Mouse (Mus musculus) CH12.LX (cell line): Measurements from ENCODE around the gene Bend4. TPM values are rescaled to one million over a fixed set of nuclear protein-coding genes. Genes with fewer than 3 reads are reported as not detected.

Source experiments
- DNase-seq: peaks from one replicate; pipeline ENCODE4 v3.0.0-alpha.2; 2013; ENCODE audit errors: extremely low read depth
- H3K27ac ChIP-seq: 2 replicates; pipeline ENCODE4 v1.5.1; 2012; ENCODE audit warnings: low read depth, mild to moderate bottlenecking, control low read depth, moderate library complexity; ENCODE audit not compliant: insufficient read depth
- H3K27me3 ChIP-seq: replicated peaks from 2 replicates; pipeline ENCODE3; 2012; ENCODE audit warnings: inconsistent platforms
- H3K36me3 ChIP-seq, 2 experiments: replicated peaks in 1 of 2; 2 replicates each; pipeline versions ENCODE3 to v1.6.1; 2012; ENCODE audit warnings: inconsistent platforms in 1 of 2, low read length in 1 of 2, mild to moderate bottlenecking in 1 of 2, mixed read lengths in 1 of 2, moderate library complexity in 1 of 2; ENCODE audit not compliant: control insufficient read depth in 1 of 2, insufficient read depth in 1 of 2
- H3K4me1 ChIP-seq, 2 experiments: 2 replicates each; pipeline ENCODE4 v1.6.1; 2012; ENCODE audit warnings: inconsistent platforms in 1 of 2, moderate library complexity in 1 of 2; ENCODE audit not compliant: insufficient read depth in 2 of 2, control insufficient read depth in 1 of 2
- H3K4me2 ChIP-seq: 2 replicates; pipeline ENCODE4 v1.6.1; 2012; ENCODE audit warnings: low read depth, mild to moderate bottlenecking, control low read depth; ENCODE audit not compliant: poor library complexity, insufficient read depth, severe bottlenecking
- H3K4me3 ChIP-seq, 3 experiments: fragments of 150-350 bp in 1 of 3; sonication (generic) in 1 of 3; replicated peaks in 1 of 3; 2 replicates each; pipeline versions ENCODE3 to v1.5.1; 2011 to 2012; ENCODE audit warnings: low read depth in 2 of 3, low read length in 2 of 3, mild to moderate bottlenecking in 2 of 3, moderate library complexity in 2 of 3, control low read depth in 1 of 3, improper control_type of control experiment in 1 of 3, inconsistent platforms in 1 of 3, mixed read lengths in 1 of 3; ENCODE audit not compliant: poor library complexity in 1 of 3
- H3K79me2 ChIP-seq: replicated peaks from 2 replicates; pipeline ENCODE4 v1.6.1; 2012; ENCODE audit warnings: mild to moderate bottlenecking, moderate library complexity; ENCODE audit not compliant: control insufficient read depth, poor library complexity, insufficient read depth, severe bottlenecking; ENCODE audit errors: extremely low read depth
- H3K9ac ChIP-seq: 2 replicates; pipeline ENCODE4 v1.6.1; 2012; ENCODE audit warnings: low read depth, mild to moderate bottlenecking, control low read depth, moderate library complexity; ENCODE audit not compliant: insufficient read depth
- H3K9me3 ChIP-seq: replicated peaks from 2 replicates; pipeline ENCODE3; 2012; ENCODE audit warnings: low read length, inconsistent platforms, mixed read lengths
- E2F4 ChIP-seq: IDR thresholded peaks from 2 replicates; pipeline ENCODE4 v1.6.1; 2011; ENCODE audit warnings: low read depth, low read length, improper control_type of control experiment; ENCODE audit not compliant: insufficient replicate concordance
- ELF1 ChIP-seq: IDR thresholded peaks from 2 replicates; pipeline ENCODE4 v1.6.1; 2014; ENCODE audit warnings: low read depth, mild to moderate bottlenecking, inconsistent platforms, low read length, improper control_type of control experiment
- EP300 ChIP-seq: IDR thresholded peaks from 2 replicates; pipeline ENCODE4 v1.6.1; 2011; ENCODE audit warnings: low read length, improper control_type of control experiment
- MAX ChIP-seq: IDR thresholded peaks from 2 replicates; pipeline ENCODE4 v1.6.1; 2011; ENCODE audit warnings: low read length, improper control_type of control experiment
- MAZ ChIP-seq: IDR thresholded peaks from 2 replicates; pipeline ENCODE4 v1.6.1; 2012; ENCODE audit warnings: low read depth, mild to moderate bottlenecking, inconsistent platforms, low read length, improper control_type of control experiment, moderate library complexity
- MEF2A ChIP-seq: IDR thresholded peaks from 2 replicates; pipeline ENCODE4 v1.6.1; 2014; ENCODE audit warnings: low read depth, mild to moderate bottlenecking, inconsistent platforms, low read length, improper control_type of control experiment, borderline replicate concordance
- PAX5 ChIP-seq: IDR thresholded peaks from 2 replicates; pipeline ENCODE4 v1.6.1; 2012; ENCODE audit warnings: low read length, inconsistent platforms, mixed read lengths
- RAD21 ChIP-seq: IDR thresholded peaks from 2 replicates; pipeline ENCODE4 v1.6.1; 2011; ENCODE audit warnings: low read depth, mild to moderate bottlenecking, low read length, improper control_type of control experiment, moderate library complexity
- TBP ChIP-seq: conservative IDR thresholded peaks from 2 replicates; pipeline ENCODE4 v1.6.1; 2011; ENCODE audit warnings: low read depth, low read length, improper control_type of control experiment
- TCF12 ChIP-seq: IDR thresholded peaks from 2 replicates; pipeline ENCODE4 v1.6.1; 2014; ENCODE audit warnings: low read depth, mild to moderate bottlenecking, inconsistent platforms, low read length, improper control_type of control experiment
- UBTF ChIP-seq: IDR thresholded peaks from 2 replicates; pipeline ENCODE4 v1.6.1; 2012; ENCODE audit warnings: low read depth, mild to moderate bottlenecking, inconsistent platforms, low read length, improper control_type of control experiment, moderate library complexity
- USF1 ChIP-seq: IDR thresholded peaks from 2 replicates; pipeline ENCODE4 v1.6.1; 2014; ENCODE audit warnings: low read depth, mild to moderate bottlenecking, inconsistent platforms, low read length, improper control_type of control experiment
- ZKSCAN1 ChIP-seq: IDR thresholded peaks from 2 replicates; pipeline ENCODE4 v1.6.1; 2012; ENCODE audit warnings: low read depth, inconsistent platforms, low read length, improper control_type of control experiment, borderline replicate concordance
- ZMIZ1 ChIP-seq: IDR thresholded peaks from 2 replicates; pipeline ENCODE4 v1.6.1; 2012; ENCODE audit warnings: low read depth, mild to moderate bottlenecking, inconsistent platforms, low read length, improper control_type of control experiment
- dilution Hi-C: fragments of 300-500 bp; cut with MboI; formaldehyde crosslinking; loops from 2 replicates; pipeline ENCODE4 v1.14.3; 2020; ENCODE audit warnings: low sequenced_read_pairs; ENCODE audit not compliant: extremely low pct_unique_long_range_greater_than_20kb, extremely low pct_ligation_motif_present
- in situ Hi-C: fragments of 300-500 bp; cut with MboI; formaldehyde crosslinking; loops from 3 replicates; pipeline ENCODE4 v1.14.3; 2019; ENCODE audit warnings: low sequenced_read_pairs, low pct_ligation_motif_present, low pct_unique_long_range_greater_than_20kb, mixed read lengths
- polyA plus RNA-seq: library from polyadenylated mRNA; unstranded; fragments of >175 nt; gene quantifications from 2 replicates; pipeline ENCODE4 v1.2.1, GENCODE M21; 2012; ENCODE audit warnings: low read depth; ENCODE audit not compliant: insufficient read length
- total RNA-seq, 2 experiments: library from RNA; depleted of rRNA; stranded (reverse); fragments of 300-350 nt in 1 of 2; fragments of >200 nt in 1 of 2; gene quantifications; 2 replicates each; pipeline ENCODE4 v1.2.3; 2012 to 2014

Gene Bend4
- total and polyA plus RNA-seq, 3 experiments = 0.06 TPM; not detected in 2

DNA sequence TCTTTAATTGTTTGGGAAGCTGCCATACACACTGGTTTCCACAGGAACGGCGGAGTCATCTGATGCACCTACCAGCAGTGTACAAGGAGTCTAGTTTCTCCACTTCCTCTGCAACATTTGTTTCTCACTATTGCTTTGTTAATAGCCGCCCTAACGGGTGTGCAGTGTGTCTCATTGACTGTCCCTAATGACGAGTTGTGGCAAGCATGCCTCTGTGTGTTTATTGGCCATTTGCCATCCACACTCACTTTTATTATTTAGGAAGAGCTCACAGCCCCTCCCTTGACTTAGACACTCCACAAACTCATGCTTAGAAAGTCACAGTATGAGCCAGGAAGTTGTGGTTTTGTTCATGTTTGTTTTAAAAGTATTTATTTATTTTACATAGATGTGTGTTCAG lies 45.0 kb upstream of the Bend4 start:
- Histone ChIP-seq H3K4me1 (peaks cover 0 to 3% of the 10 kb centered on the region in 2 experiments; a peak in 1 of 4 replicates), H3K4me3 (no peak overlapping the region), H3K4me2 (no peak overlapping the region), H3K27ac (no peak overlapping the region), H3K9ac (no peak overlapping the region), H3K27me3 (no peaks in the 10 kb centered on the region), H3K79me2 (no peaks in the 10 kb centered on the region), H3K36me3 (no peaks in the 10 kb centered on the region), H3K9me3 (no peaks in the 10 kb centered on the region)
- DNase-seq = no peak
- TF ChIP-seq PAX5 (no peak), MAX (no peak), TBP (no peak)
- dilution Hi-C loops = no loop called here
- in situ Hi-C loops = no loop called here

DNA sequence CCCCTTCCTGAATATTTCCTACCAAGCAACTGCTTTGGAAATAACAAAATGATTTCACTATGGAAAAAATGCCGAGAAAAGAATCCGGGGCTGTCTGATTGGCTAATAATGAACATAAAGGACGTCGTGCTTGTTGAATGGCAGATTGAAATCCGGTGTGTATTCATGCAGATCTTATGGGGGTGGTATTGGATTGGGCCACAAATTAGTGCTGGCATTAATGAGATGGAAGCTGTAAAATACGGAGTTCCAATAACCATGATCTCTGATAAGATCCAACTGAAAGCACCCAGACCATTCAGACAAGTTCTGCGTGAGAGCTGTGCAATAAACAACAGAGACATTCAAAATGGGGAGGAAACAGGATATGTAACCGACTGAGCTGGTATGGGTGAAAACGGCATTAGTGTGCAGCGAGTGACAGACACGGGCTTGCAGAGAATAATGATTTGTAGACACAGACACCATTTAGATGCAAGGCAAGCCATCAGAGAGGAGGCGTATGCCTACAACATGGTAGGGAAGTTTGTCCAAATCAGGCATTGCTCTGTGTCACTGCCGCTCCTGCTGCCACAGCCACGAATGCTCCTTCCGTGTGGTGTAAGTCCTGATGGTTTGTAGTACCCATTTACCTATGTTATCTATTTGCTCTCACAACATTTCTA lies 38.9 kb upstream of the Bend4 start:
- no peak overlapping the region for H3K27ac ChIP-seq
- in situ Hi-C loops (no loop called here), dilution Hi-C loops (no loop called here)
- no peak for DNase-seq
- H3K79me2 ChIP-seq = no peaks in the 10 kb centered on the region
- H3K36me3 ChIP-seq = no peaks in the 10 kb centered on the region
- no peaks in the 10 kb centered on the region for H3K9me3 ChIP-seq
- no peak overlapping the region for H3K9ac ChIP-seq
- H3K27me3 ChIP-seq = no peaks in the 10 kb centered on the region
- H3K4me2 ChIP-seq = no peak overlapping the region
- H3K4me3 ChIP-seq = no peak overlapping the region
- no peak for TF ChIP-seq ZKSCAN1
- TF ChIP-seq USF1 = no peak
- no peak for TF ChIP-seq EP300
- TF ChIP-seq ZMIZ1 = no peak
- no peak for TF ChIP-seq E2F4
- no peak for TF ChIP-seq TCF12
- TF ChIP-seq RAD21 = no peak
- TF ChIP-seq UBTF = no peak
- TF ChIP-seq ELF1 = no peak
- TF ChIP-seq MAZ = no peak
- H3K4me1 ChIP-seq = peaks cover 0 to 5% of the 10 kb centered on the region in 2 experiments; a peak in 2 of 4 replicates

DNA sequence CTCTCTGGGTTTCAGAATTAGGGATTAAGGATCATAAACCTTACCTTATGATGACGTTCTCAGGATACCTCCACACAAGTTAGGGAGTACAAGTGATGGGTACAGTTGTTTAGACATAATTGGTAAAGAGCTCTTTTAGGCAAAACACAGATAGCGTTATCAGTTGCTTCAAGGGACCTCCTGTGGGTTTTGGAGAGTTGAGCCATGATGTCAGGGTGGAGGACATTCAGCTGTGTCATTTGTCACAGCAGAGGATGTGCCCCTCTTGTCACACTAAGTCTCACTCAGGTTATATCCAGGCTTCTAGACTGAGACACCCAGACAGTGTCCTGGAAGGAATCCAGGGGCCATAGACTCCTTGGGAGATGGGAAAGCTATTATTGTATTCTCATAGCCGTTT lies 36.8 kb upstream of the Bend4 start:
- H3K4me3 ChIP-seq = no peak overlapping the region
- peaks cover 0 to 8% of the 10 kb centered on the region in 2 experiments; a peak in 2 of 4 replicates for H3K4me1 ChIP-seq
- no peaks in the 10 kb centered on the region for H3K9me3 ChIP-seq
- DNase-seq = no peak
- TF ChIP-seq PAX5 (no peak), MEF2A (no peak)
- no peak overlapping the region for H3K27ac ChIP-seq
- in situ Hi-C loops = no loop called here
- no peak overlapping the region for H3K4me2 ChIP-seq
- H3K36me3 ChIP-seq = no peaks in the 10 kb centered on the region
- dilution Hi-C loops = no loop called here
- H3K27me3 ChIP-seq = no peaks in the 10 kb centered on the region
- no peak overlapping the region for H3K9ac ChIP-seq
- H3K79me2 ChIP-seq = no peaks in the 10 kb centered on the region
